Mouse (Mus musculus) thymus, postnatal 25 days (tissue): ENCODE data around the gene Csrnp3.

ENCODE experiments used
- DNase-seq: peaks from one replicate; pipeline ENCODE4 v3.0.0; 2022

The Csrnp3 gene

GRCm38 (mm10) chr2:65870919-65871582 lies 25.5 kb downstream of the Csrnp3 start:
- no peak for DNase-seq

GRCm38 (mm10) chr2:65891590-65891989 lies 46.0 kb downstream of the Csrnp3 start:
- no peak for DNase-seq

GRCm38 (mm10) chr2:65893241-65893640 lies 47.7 kb downstream of the Csrnp3 start:
- DNase-seq, result no peak

GRCm38 (mm10) chr2:65894299-65894698 lies 48.7 kb downstream of the Csrnp3 start:
- DNase-seq, result no peak

- DNase-seq, result no peak
Measured at GRCm38 (mm10) chr2:65896542-65896941, 51.0 kb downstream of the Csrnp3 start.

- no peak for DNase-seq
Measured at GRCm38 (mm10) chr2:65897084-65897483, 51.5 kb downstream of the Csrnp3 start.

GRCm38 (mm10) chr2:65899478-65899877 lies 53.9 kb downstream of the Csrnp3 start:
- no peak for DNase-seq

GRCm38 (mm10) chr2:65908526-65908925 lies 63.0 kb downstream of the Csrnp3 start:
- DNase-seq, result no peak

- no peak for DNase-seq
Measured at GRCm38 (mm10) chr2:65909724-65910521, 64.4 kb downstream of the Csrnp3 start.

GRCm38 (mm10) chr2:65915994-65916393 lies 70.4 kb downstream of the Csrnp3 start:
- no peak for DNase-seq

- DNase-seq, result no peak
Measured at GRCm38 (mm10) chr2:65920651-65921412, 75.3 kb downstream of the Csrnp3 start.

GRCm38 (mm10) chr2:65925363-65925941 lies 79.9 kb downstream of the Csrnp3 start:
- DNase-seq, result no peak

- no peak for DNase-seq
Measured at GRCm38 (mm10) chr2:65926935-65927708, 81.6 kb downstream of the Csrnp3 start.

- DNase-seq, result no peak
Measured at GRCm38 (mm10) chr2:65929286-65929685, 83.7 kb downstream of the Csrnp3 start.

- DNase-seq, result no peak
Measured at GRCm38 (mm10) chr2:65929927-65930326, 84.4 kb downstream of the Csrnp3 start.

- DNase-seq, result no peak
Measured at GRCm38 (mm10) chr2:65931313-65931712, 85.7 kb downstream of the Csrnp3 start.

- DNase-seq, result no peak
Measured at GRCm38 (mm10) chr2:65931841-65932311, 86.3 kb downstream of the Csrnp3 start.

GRCm38 (mm10) chr2:65934099-65934498 lies 88.5 kb downstream of the Csrnp3 start:
- no peak for DNase-seq

- DNase-seq, result no peak
Measured at GRCm38 (mm10) chr2:65938900-65939299, 93.3 kb downstream of the Csrnp3 start.

GRCm38 (mm10) chr2:65940351-65940750 lies 94.8 kb downstream of the Csrnp3 start:
- no peak for DNase-seq

GRCm38 (mm10) chr2:65942346-65942745 lies 96.8 kb downstream of the Csrnp3 start:
- no peak for DNase-seq

GRCm38 (mm10) chr2:65948808-65949207 lies 103.2 kb downstream of the Csrnp3 start:
- no peak for DNase-seq
